Mouse (Mus musculus) induced T-regulatory cell, adult 2 months (primary cell): Measurements from ENCODE around the gene Gprin1.

Experiments
- DNase-seq: peaks from one replicate; pipeline ENCODE4 v3.0.0-alpha.2; 2012; ENCODE audit warnings: low read depth

Gene Gprin1

GRCm38 (mm10) chr13:54723143-54723542 is 26.5 kb downstream of the Gprin1 start:
- no peak for DNase-seq

GRCm38 (mm10) chr13:54716916-54717315 is 32.8 kb downstream of the Gprin1 start:
- DNase-seq = peak; percentile 74

GRCm38 (mm10) chr13:54714996-54715395 is 34.7 kb downstream of the Gprin1 start:
- DNase-seq = no peak

- no peak for DNase-seq
Observed at GRCm38 (mm10) chr13:54714393-54714792, 35.3 kb downstream of the Gprin1 start.

GRCm38 (mm10) chr13:54710866-54711265 is 38.8 kb downstream of the Gprin1 start:
- DNase-seq = no peak

GRCm38 (mm10) chr13:54704890-54705289 is 44.8 kb downstream of the Gprin1 start:
- no peak for DNase-seq

- DNase-seq = no peak
Observed at GRCm38 (mm10) chr13:54702507-54702906, 47.2 kb downstream of the Gprin1 start.

GRCm38 (mm10) chr13:54701243-54701642 is 48.4 kb downstream of the Gprin1 start, which contains the start of gene Cdhr2:
Gene Cdhr2 (plus strand): TSS chr13:54701461.
- no peak for DNase-seq

GRCm38 (mm10) chr13:54695479-54696230 is 54.0 kb downstream of the Gprin1 start:
- no peak for DNase-seq

GRCm38 (mm10) chr13:54694348-54695060 is 55.2 kb downstream of the Gprin1 start:
- no peak for DNase-seq

- peak; percentile 99 for DNase-seq
Observed at GRCm38 (mm10) chr13:54693558-54694347, 55.9 kb downstream of the Gprin1 start, which contains the start of gene Rnf44. Gene Rnf44 (minus strand): TSS chr13:54693907.

GRCm38 (mm10) chr13:54692711-54693557 is 56.7 kb downstream of the Gprin1 start:
- DNase-seq = peak; percentile 64

GRCm38 (mm10) chr13:54691737-54692136 is 57.9 kb downstream of the Gprin1 start:
- DNase-seq = peak; percentile 66

- DNase-seq = no peak
Observed at GRCm38 (mm10) chr13:54690151-54690740, 59.4 kb downstream of the Gprin1 start.

GRCm38 (mm10) chr13:54687575-54688424 is 61.9 kb downstream of the Gprin1 start:
- DNase-seq = peak; percentile 99

- DNase-seq = peak; percentile 93
Observed at GRCm38 (mm10) chr13:54687096-54687495, 62.6 kb downstream of the Gprin1 start.
